Mouse (Mus musculus): Measurements from ENCODE around the gene Mdm2. TPM values are rescaled to one million over a fixed set of nuclear protein-coding genes. Genes with fewer than 3 reads are reported as not detected.

Mdm2 gene
- polyA plus RNA-seq, 1 experiment from 2014 or later: 67.5 TPM

- Histone ChIP-seq H3K36me3 (peaks cover 93% of the 10 kb centered on the region), H3K9me3 (no peaks in the 10 kb centered on the region), H3K27me3 (no peaks in the 10 kb centered on the region), H3K4me1 (replicated peaks) (no peaks in the 10 kb centered on the region), H3K4me2 (replicated peaks) (no peak overlapping the region), H3K9ac (replicated peaks) (no peak overlapping the region), H3K27ac (no peak overlapping the region), H3K4me3 (replicated peaks) (no peak overlapping the region)
- ATAC-seq: no peak
- 96% methylated on average over 6 of the region's 6 CpGs for WGBS
These were observed 13.6 kb downstream of the Mdm2 start for GRCm38 (mm10) chr10:117696827-117697560.

GRCm38 (mm10) chr10:117696021-117696826 lies 14.3 kb downstream of the Mdm2 start:
- Histone ChIP-seq H3K4me3 (replicated peaks) (no peak overlapping the region), H3K27ac (no peak overlapping the region), H3K27me3 (no peaks in the 10 kb centered on the region), H3K4me2 (replicated peaks) (no peak overlapping the region), H3K9me3 (no peaks in the 10 kb centered on the region), H3K9ac (replicated peaks) (no peak overlapping the region), H3K4me1 (replicated peaks) (no peaks in the 10 kb centered on the region), H3K36me3 (peaks cover 93% of the 10 kb centered on the region)
- 95% methylated on average over 8 of the region's 8 CpGs for WGBS
- ATAC-seq: no peak

- Histone ChIP-seq H3K36me3 (peaks cover 93% of the 10 kb centered on the region), H3K4me1 (replicated peaks) (no peaks in the 10 kb centered on the region), H3K4me3 (replicated peaks) (no peak overlapping the region), H3K9ac (replicated peaks) (no peak overlapping the region), H3K4me2 (replicated peaks) (no peak overlapping the region), H3K27ac (no peak overlapping the region), H3K27me3 (no peaks in the 10 kb centered on the region), H3K9me3 (no peaks in the 10 kb centered on the region)
- ATAC-seq: no peak
- WGBS: 98% methylated on average over 4 of the region's 4 CpGs
These were observed 15.0 kb downstream of the Mdm2 start for GRCm38 (mm10) chr10:117695605-117696004.

- Histone ChIP-seq H3K4me3 (replicated peaks) (no peak overlapping the region), H3K4me1 (replicated peaks) (no peaks in the 10 kb centered on the region), H3K36me3 (peaks cover 93% of the 10 kb centered on the region), H3K27ac (no peak overlapping the region), H3K4me2 (replicated peaks) (no peak overlapping the region), H3K9me3 (no peaks in the 10 kb centered on the region), H3K27me3 (no peaks in the 10 kb centered on the region), H3K9ac (replicated peaks) (no peak overlapping the region)
- WGBS: 96% methylated on average over 4 of the region's 4 CpGs
- ATAC-seq: no peak
These were observed 15.5 kb downstream of the Mdm2 start for GRCm38 (mm10) chr10:117695027-117695426.

DNA sequence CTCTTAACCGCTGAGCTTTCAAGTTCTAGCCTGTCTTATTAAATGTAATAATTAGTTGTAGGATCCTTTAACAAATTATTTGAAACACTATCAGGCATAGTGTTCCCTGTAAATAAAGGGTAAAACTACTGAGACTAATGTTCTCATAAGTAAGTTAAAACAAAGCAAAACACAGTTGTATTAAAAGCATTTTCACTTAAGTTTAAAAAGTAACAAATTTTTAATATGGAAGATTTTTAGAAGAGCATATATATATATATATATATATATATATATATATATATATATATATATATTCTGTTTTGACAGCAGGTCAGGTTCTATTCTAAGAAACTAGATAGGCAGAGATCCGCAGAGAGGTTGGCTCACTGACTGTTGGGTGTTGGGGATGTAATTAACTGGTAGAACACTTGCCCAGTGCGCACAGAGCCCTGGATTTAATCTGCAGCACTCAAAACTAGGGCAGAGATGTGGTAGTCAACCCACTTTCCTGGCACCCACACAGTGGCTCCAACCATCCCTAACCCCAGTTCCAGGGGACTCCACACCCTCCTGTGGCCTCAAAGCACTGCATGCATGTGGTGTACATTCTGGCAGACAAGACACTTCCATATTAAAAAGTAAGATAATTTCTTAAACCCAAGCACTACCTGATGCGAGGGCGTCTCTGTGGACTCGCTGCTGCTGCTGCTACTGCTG lies 16.2 kb downstream of the Mdm2 start:
- Histone ChIP-seq H3K27me3 (no peaks in the 10 kb centered on the region), H3K9me3 (no peaks in the 10 kb centered on the region), H3K4me1 (replicated peaks) (no peaks in the 10 kb centered on the region), H3K36me3 (peaks cover 92% of the 10 kb centered on the region), H3K27ac (no peak overlapping the region), H3K9ac (replicated peaks) (no peak overlapping the region), H3K4me2 (replicated peaks) (no peak overlapping the region), H3K4me3 (replicated peaks) (no peak overlapping the region)
- ATAC-seq: no peak
- 94% methylated on average over 6 of the region's 6 CpGs for WGBS

DNA sequence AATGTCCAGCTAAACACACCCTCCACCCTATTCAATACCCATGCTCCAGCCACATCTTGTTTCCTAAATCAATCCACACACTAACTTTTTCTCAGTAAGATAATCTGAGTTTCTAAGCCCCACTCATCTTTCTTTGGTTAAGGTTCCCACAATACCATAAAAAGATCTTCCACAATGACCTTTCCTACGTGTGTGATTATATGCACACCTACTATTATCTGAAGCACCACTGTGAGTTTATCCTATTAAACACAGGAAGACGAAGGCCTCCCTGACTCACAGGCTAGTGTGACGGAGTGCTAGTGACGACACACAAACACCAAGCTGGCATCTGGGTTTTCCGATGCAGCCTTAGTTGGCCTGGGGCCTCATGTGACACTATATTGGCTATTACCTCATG lies 17.6 kb downstream of the Mdm2 start:
- H3K4me3 ChIP-seq (replicated peaks): no peak overlapping the region
- no peaks in the 10 kb centered on the region for H3K4me1 ChIP-seq (replicated peaks)
- no peak overlapping the region for H3K27ac ChIP-seq
- H3K36me3 ChIP-seq: peaks cover 90% of the 10 kb centered on the region
- WGBS: 96% methylated on average over 5 of the region's 5 CpGs
- no peak overlapping the region for H3K9ac ChIP-seq (replicated peaks)
- H3K4me2 ChIP-seq (replicated peaks): no peak overlapping the region
- H3K27me3 ChIP-seq: no peaks in the 10 kb centered on the region
- no peak for ATAC-seq
- no peaks in the 10 kb centered on the region for H3K9me3 ChIP-seq

DNA sequence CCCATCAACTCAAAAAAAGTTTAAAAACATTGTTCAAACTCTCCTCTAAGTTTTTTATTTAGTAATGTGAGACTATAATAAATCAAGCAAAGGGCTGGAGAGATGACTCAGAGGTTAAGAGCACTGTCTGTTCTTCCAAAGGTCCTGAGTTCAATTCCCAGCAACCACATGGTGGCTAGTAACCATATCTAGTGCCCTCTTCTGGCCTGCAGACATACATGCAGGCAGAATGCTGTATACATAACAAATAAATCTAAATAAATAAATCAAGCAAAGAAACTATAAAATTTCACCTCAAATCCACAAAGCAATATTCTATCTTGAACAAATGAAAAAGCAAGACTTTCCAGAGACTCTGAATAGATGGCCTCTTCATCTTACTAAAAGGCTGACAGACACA lies 18.4 kb downstream of the Mdm2 start:
- Histone ChIP-seq H3K4me3 (replicated peaks) (no peak overlapping the region), H3K9ac (replicated peaks) (no peak overlapping the region), H3K9me3 (no peaks in the 10 kb centered on the region), H3K4me2 (replicated peaks) (no peak overlapping the region), H3K4me1 (replicated peaks) (no peaks in the 10 kb centered on the region), H3K27ac (no peak overlapping the region), H3K27me3 (no peaks in the 10 kb centered on the region), H3K36me3 (peaks cover 89% of the 10 kb centered on the region)
- no peak for ATAC-seq

GRCm38 (mm10) chr10:117691389-117691968 lies 19.1 kb downstream of the Mdm2 start:
- no peak for ATAC-seq
- peaks cover 82% of the 10 kb centered on the region for H3K36me3 ChIP-seq
- 98% methylated on average over 10 of the region's 10 CpGs for whole genome bisulfite sequencing
- no peak overlapping the region for H3K4me3 ChIP-seq (replicated peaks)
- H3K4me2 ChIP-seq (replicated peaks): no peak overlapping the region
- H3K27me3 ChIP-seq: no peaks in the 10 kb centered on the region
- H3K4me1 ChIP-seq (replicated peaks): no peaks in the 10 kb centered on the region
- no peaks in the 10 kb centered on the region for H3K9me3 ChIP-seq
- no peak overlapping the region for H3K9ac ChIP-seq (replicated peaks)
- H3K27ac ChIP-seq: no peak overlapping the region

GRCm38 (mm10) chr10:117690770-117691296 lies 19.7 kb downstream of the Mdm2 start:
- no peaks in the 10 kb centered on the region for H3K27me3 ChIP-seq
- no peak for ATAC-seq
- no peaks in the 10 kb centered on the region for H3K9me3 ChIP-seq
- H3K27ac ChIP-seq: no peak overlapping the region
- WGBS: 94% methylated on average over 3 of the region's 3 CpGs
- H3K4me3 ChIP-seq (replicated peaks): no peak overlapping the region
- H3K36me3 ChIP-seq: peaks cover 76% of the 10 kb centered on the region
- H3K4me2 ChIP-seq (replicated peaks): no peak overlapping the region
- H3K9ac ChIP-seq (replicated peaks): no peak overlapping the region
- H3K4me1 ChIP-seq (replicated peaks): no peaks in the 10 kb centered on the region

DNA sequence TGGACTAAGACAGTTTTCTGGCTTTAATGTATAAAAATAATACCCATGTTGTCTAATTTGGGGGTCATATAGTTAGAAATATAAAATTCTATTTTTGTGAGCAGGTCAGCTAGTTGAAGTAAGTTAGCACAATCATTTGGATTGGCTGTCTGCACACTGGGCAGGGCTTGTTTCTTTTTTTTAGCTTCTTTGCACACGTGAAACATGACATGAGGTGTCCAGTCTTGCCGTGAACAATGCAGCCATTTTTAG lies 20.5 kb downstream of the Mdm2 start:
- no peak overlapping the region for H3K4me2 ChIP-seq (replicated peaks)
- 95% methylated on average over 2 of the region's 2 CpGs for WGBS
- no peak overlapping the region for H3K9ac ChIP-seq (replicated peaks)
- no peak overlapping the region for H3K27ac ChIP-seq
- no peak for ATAC-seq
- no peaks in the 10 kb centered on the region for H3K9me3 ChIP-seq
- no peak overlapping the region for H3K4me3 ChIP-seq (replicated peaks)
- no peaks in the 10 kb centered on the region for H3K27me3 ChIP-seq
- H3K36me3 ChIP-seq: peaks cover 68% of the 10 kb centered on the region
- H3K4me1 ChIP-seq (replicated peaks): no peaks in the 10 kb centered on the region

DNA sequence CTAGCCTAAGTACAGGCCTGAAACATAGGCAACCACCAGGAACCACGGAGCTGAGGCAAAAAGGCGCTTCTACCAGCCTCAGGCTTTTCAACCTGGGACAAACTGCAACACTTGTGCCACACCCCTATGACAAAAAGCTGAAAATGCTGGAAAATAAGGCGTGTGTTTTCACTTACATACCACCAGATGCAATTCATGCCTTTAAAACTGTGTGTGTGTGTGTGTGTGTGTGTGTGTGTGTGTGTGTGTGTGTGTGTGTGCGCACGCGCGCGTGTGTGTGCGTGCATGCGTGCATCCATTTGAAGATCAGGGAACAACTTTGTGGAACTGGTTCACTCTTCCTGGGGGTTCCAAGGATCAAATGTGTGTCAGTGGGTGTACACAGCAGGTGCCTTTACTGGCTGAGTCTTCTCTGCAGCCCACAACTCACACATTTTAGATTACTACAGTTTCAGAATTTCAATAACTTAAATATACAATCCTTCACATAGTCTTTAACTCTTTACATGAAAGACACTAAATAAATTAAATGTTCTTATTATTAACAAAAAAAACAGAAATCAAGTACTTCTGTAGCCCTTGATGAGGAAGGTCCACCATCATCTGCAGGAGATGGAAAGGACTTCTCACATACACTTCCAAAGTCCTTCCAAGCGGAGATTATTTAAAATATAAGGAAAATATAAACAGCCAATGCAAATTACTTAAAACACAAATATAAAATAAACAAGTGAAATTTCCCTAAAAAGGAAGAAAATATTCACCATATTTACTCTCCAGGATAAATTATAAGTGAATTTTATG lies 21.1 kb downstream of the Mdm2 start:
- no peaks in the 10 kb centered on the region for H3K9me3 ChIP-seq
- H3K9ac ChIP-seq (replicated peaks): no peak overlapping the region
- no peak for ATAC-seq
- 92% methylated on average over 11 of the region's 11 CpGs for WGBS
- H3K4me3 ChIP-seq (replicated peaks): no peak overlapping the region
- H3K4me1 ChIP-seq (replicated peaks): no peaks in the 10 kb centered on the region
- H3K36me3 ChIP-seq: peaks cover 63% of the 10 kb centered on the region
- no peaks in the 10 kb centered on the region for H3K27me3 ChIP-seq
- no peak overlapping the region for H3K4me2 ChIP-seq (replicated peaks)
- no peak overlapping the region for H3K27ac ChIP-seq
